Mouse (Mus musculus) kidney, adult 2 months (tissue): ENCODE data around the gene Tnfaip2. TPM values are rescaled to one million over a fixed set of nuclear protein-coding genes. Genes with fewer than 3 reads are reported as not detected.

ENCODE experiments used
- DNase-seq: peaks from one replicate; pipeline ENCODE4 v3.0.0; 2021
- H3K27ac ChIP-seq: fragments of 200-500 bp; 2 replicates; pipeline ENCODE4 v1.5.1; 2012; ENCODE audit warnings: low read depth, low read length, control low read depth, inconsistent platforms; ENCODE audit not compliant: insufficient read depth
- H3K27me3 ChIP-seq: fragments of 200-500 bp; replicated peaks from 2 replicates; pipeline ENCODE4 v1.6.1; 2012; ENCODE audit warnings: mild to moderate bottlenecking, moderate library complexity, low read length, inconsistent platforms; ENCODE audit not compliant: control insufficient read depth, insufficient read depth
- H3K36me3 ChIP-seq: fragments of 200-500 bp; 2 replicates; pipeline ENCODE4 v1.6.1; 2012; ENCODE audit warnings: mild to moderate bottlenecking, moderate library complexity, low read length, inconsistent platforms; ENCODE audit not compliant: control insufficient read depth, insufficient read depth
- H3K4me1 ChIP-seq: fragments of 200-500 bp; 2 replicates; pipeline ENCODE4 v1.6.1; 2011; ENCODE audit warnings: low read length; ENCODE audit not compliant: control insufficient read depth, insufficient read depth
- H3K4me3 ChIP-seq: fragments of 200-500 bp; 2 replicates; pipeline ENCODE4 v1.5.1; 2011; ENCODE audit warnings: mild to moderate bottlenecking, low read depth, low read length, control low read depth; ENCODE audit not compliant: insufficient read depth
- CTCF ChIP-seq: fragments of 200-500 bp; conservative IDR thresholded peaks from 2 replicates; pipeline ENCODE4 v1.5.1; 2011; ENCODE audit warnings: low read depth, mild to moderate bottlenecking, control low read depth, low read length, moderate library complexity, mixed read lengths; ENCODE audit not compliant: insufficient read depth, insufficient read length
- POLR2A ChIP-seq: fragments of 200-500 bp; IDR thresholded peaks from one replicate; pipeline ENCODE4 v1.6.1; 2011; ENCODE audit warnings: low read depth, low read length, control low read depth
- WGBS: fragments of 180-500 bp; shearing (Covaris S2); methylation state at CpG from one replicate; pipeline ENCODE4 v1.1.7; 2018; 5-methylcytosine and 5-hydroxymethylcytosine counted together
- polyA plus RNA-seq: library from polyadenylated mRNA; depleted of rRNA; stranded (reverse); fragments of >200 nt; gene quantifications from 2 replicates; pipeline ENCODE4 v1.2.3, GENCODE M21; 2012; rRNA removed

Tnfaip2 gene
- polyA plus RNA-seq, 1 experiment, result 48.5 TPM

DNA sequence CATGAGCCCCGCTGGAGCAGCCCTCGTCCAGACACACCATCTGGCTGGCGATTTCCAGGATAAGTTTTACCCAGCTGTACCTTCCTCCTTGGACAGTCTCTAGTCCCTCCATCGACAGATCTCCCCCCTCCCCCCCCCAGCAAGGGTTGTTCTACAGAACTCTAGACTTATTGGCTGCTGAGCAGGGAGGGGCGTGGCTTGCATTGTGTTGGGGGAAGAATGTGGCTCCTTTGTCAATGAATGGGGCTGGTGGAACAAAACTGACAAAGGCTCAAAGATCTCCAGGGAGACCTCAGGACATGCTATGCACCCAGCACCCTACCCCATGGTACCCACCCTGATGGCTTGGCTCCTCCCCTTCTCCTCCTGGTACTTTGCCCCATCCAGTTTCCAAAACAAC is 58.5 kb downstream of the Tnfaip2 start:
- WGBS, result 55% methylated on average over 5 of the region's 5 CpGs
- H3K27me3 ChIP-seq, result no peaks in the 10 kb centered on the region

DNA sequence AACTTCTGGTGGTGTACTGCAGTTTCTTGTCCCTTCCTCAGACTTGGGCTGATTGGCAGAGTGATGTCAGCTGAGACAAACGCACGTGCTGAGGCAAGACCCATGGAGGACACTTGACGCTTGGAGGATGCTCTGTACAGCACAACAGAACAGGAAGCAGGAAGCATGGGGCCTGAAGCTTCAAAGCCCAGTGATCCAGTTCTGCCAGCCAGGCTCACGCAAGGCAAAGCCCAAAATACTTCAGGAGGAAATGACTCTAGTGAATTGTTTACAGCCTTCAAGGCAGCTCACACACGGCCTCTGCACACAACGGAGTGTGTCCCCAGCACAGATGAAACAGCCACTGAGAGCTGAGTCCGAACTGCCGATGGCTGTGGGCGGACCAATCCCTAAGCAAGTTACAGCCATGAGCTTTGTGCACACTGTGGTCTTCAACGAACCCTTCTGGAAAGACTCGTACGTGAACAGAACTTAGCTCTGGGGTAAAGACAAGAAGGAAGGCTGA is 60.8 kb downstream of the Tnfaip2 start:
- no peak overlapping the region for H3K27ac ChIP-seq
- H3K36me3 ChIP-seq, result no peaks in the 10 kb centered on the region
- peak; percentile 45 for DNase-seq
- H3K4me1 ChIP-seq, result no peaks in the 10 kb centered on the region
- WGBS, result 69% methylated on average over 12 of the region's 12 CpGs
- no peak overlapping the region for H3K4me3 ChIP-seq
- TF ChIP-seq CTCF, result no peak
- TF ChIP-seq POLR2A, result no peak
- no peaks in the 10 kb centered on the region for H3K27me3 ChIP-seq

More for the DNA sequence above, 58.5 kb downstream of the Tnfaip2 start:
- Histone ChIP-seq H3K36me3 (no peaks in the 10 kb centered on the region), H3K27ac (no peak overlapping the region), H3K4me3 (no peak overlapping the region), H3K4me1 (no peaks in the 10 kb centered on the region)
- DNase-seq, result no peak
- no peak for TF ChIP-seq CTCF
- TF ChIP-seq POLR2A, result no peak

DNA sequence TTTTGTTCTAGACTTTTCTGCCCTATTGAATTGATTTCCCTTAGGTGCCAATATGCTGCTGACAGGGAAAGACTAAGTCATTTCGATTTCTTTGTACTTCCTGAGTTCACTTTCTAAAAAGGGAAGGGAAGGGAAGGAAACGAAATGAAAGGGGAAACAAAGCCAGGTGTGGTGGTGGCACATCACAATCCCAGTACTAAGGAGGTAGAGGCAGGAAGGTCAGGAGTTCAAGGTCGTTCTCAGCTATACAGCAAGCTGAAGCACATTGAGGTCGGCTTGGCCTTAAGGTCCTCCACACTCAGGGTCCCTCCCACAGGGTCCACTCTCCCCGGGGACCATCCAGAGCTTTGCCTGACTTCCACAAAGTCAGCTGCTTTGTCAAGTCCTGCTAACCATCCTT is 61.3 kb downstream of the Tnfaip2 start:
- no peaks in the 10 kb centered on the region for H3K27me3 ChIP-seq
- TF ChIP-seq POLR2A (no peak), CTCF (no peak)
- WGBS, result 63% methylated on average over 5 of the region's 5 CpGs
- H3K27ac ChIP-seq, result no peak overlapping the region
- no peaks in the 10 kb centered on the region for H3K4me1 ChIP-seq
- DNase-seq, result no peak
- no peaks in the 10 kb centered on the region for H3K36me3 ChIP-seq
- no peak overlapping the region for H3K4me3 ChIP-seq

Other genes with a start within 250 kb of the Tnfaip2 start
- 194 and 273 TPM in 2 replicates for gene Amn, start 171.4 kb upstream of the Tnfaip2 start, polyA plus RNA-seq
- 164 and 208 TPM in 2 replicates for gene Cdc42bpb, start 64.8 kb upstream of the Tnfaip2 start, polyA plus RNA-seq
- 0.13 and 0.15 TPM in 2 replicates for gene Lbhd2, start 35.7 kb upstream of the Tnfaip2 start, polyA plus RNA-seq
- gene Exoc3l4, start 25.5 kb upstream of the Tnfaip2 start, polyA plus RNA-seq, result 42.9 and 50.5 TPM in 2 replicates
- gene Gm266, start 43.4 kb downstream of the Tnfaip2 start, polyA plus RNA-seq, result 2.8 and 4.3 TPM in 2 replicates
- 90.3 and 91.1 TPM in 2 replicates for gene Eif5, start 95.5 kb downstream of the Tnfaip2 start, polyA plus RNA-seq
- 33.7 and 37.4 TPM in 2 replicates for gene Mark3, start 132.1 kb downstream of the Tnfaip2 start, polyA plus RNA-seq
- gene Ckb, start 229.9 kb downstream of the Tnfaip2 start, polyA plus RNA-seq, result 280 and 340 TPM in 2 replicates
- 12.4 and 16.9 TPM in 2 replicates for gene Trmt61a, start 235.6 kb downstream of the Tnfaip2 start, polyA plus RNA-seq